Mouse (Mus musculus) forebrain, postnatal 0 days (tissue): ENCODE measurements around the gene Rhoa. TPM values are rescaled to one million over a fixed set of nuclear protein-coding genes. Genes with fewer than 3 reads are reported as not detected.

Experiments used
- ATAC-seq: fragments of 200-750 bp; cut with Nextera tagmentation; 2 replicates; pipeline ENCODE4 v1.8.0; 2017; ENCODE audit warnings: mild to moderate bottlenecking, moderate library complexity
- DNase-seq: peaks from one replicate; pipeline ENCODE4 v3.0.0-alpha.2; 2015
- H3K27ac ChIP-seq: fragments of 300-500 bp; sonication (generic); 2 replicates; pipeline ENCODE4 v1.5.1; 2014; ENCODE audit warnings: low read depth, mild to moderate bottlenecking, antibody characterized with exemption, low read length, moderate library complexity, mixed read lengths
- H3K27me3 ChIP-seq: fragments of 300-500 bp; sonication (generic); 2 replicates; pipeline ENCODE4 v1.6.1; 2014; ENCODE audit warnings: mild to moderate bottlenecking, low read length, mixed read lengths; ENCODE audit not compliant: insufficient read depth
- H3K36me3 ChIP-seq: fragments of 300-500 bp; sonication (generic); 2 replicates; pipeline ENCODE4 v1.6.1; 2014; ENCODE audit warnings: mild to moderate bottlenecking, moderate library complexity; ENCODE audit not compliant: insufficient read depth
- H3K4me1 ChIP-seq: fragments of 300-500 bp; sonication (generic); 2 replicates; pipeline ENCODE4 v1.6.1; 2014; ENCODE audit warnings: antibody characterized with exemption; ENCODE audit not compliant: insufficient read depth
- H3K4me2 ChIP-seq: fragments of 300-500 bp; sonication (generic); 2 replicates; pipeline ENCODE4 v1.6.1; 2014; ENCODE audit warnings: low read depth, mild to moderate bottlenecking, moderate library complexity
- H3K4me3 ChIP-seq: fragments of 300-500 bp; sonication (generic); 2 replicates; pipeline ENCODE4 v1.5.1; 2014; ENCODE audit warnings: low read depth, low read length, mixed read lengths
- H3K9ac ChIP-seq: fragments of 300-500 bp; sonication (generic); 2 replicates; pipeline ENCODE4 v1.6.1; 2014; ENCODE audit warnings: mild to moderate bottlenecking
- H3K9me3 ChIP-seq: fragments of 300-500 bp; sonication (generic); 2 replicates; pipeline ENCODE4 v1.6.1; 2016; ENCODE audit warnings: low read length
- CTCF ChIP-seq: sonication (generic); IDR thresholded peaks from 2 replicates; pipeline ENCODE4 v1.5.1; 2016; ENCODE audit warnings: antibody characterized with exemption, control low read depth, low read depth
- WGBS: fragments of 180-500 bp; shearing (Covaris S2); extraction: QIAGEN DNeasy Blood & Tissue Kit; methylation state at CpG from one replicate; pipeline ENCODE4 v1.1.7; 2014; 5-methylcytosine and 5-hydroxymethylcytosine counted together
- polyA plus RNA-seq: library from polyadenylated mRNA; unstranded; fragments of >200 nt; fragmentation: Nextera tagmentation; extraction: Ambion mirVana; gene quantifications from 2 replicates; pipeline ENCODE4 v1.2.1, GENCODE M21; 2015
- total RNA-seq: library from RNA; depleted of rRNA; stranded (reverse); fragments of >200 nt; gene quantifications from 2 replicates; pipeline ENCODE4 v1.2.3, GENCODE M21; 2014

The Rhoa gene
- total and polyA plus RNA-seq, 2 experiments from 2014 or later, result 126 to 271 TPM

- TF ChIP-seq CTCF, result no peak
- Histone ChIP-seq H3K9ac (peak overlapping the region; percentile 92), H3K4me3 (peak overlapping the region; percentile 96), H3K4me1 (0 out of 2 replicates have a peak, but pooled peaks cover 11% of the 10 kb centered on the region), H3K36me3 (peaks cover 13% of the 10 kb centered on the region), H3K27ac (peak overlapping the region; percentile 90), H3K4me2 (peak overlapping the region; percentile 70), H3K27me3 (no peaks in the 10 kb centered on the region), H3K9me3 (no peaks in the 10 kb centered on the region)
- peak; percentile 2; the same call in 1 of the 2 replicates for ATAC-seq
- DNase-seq, result no peak
- 5% methylated on average over 11 of the region's 11 CpGs for WGBS
These were observed 41.1 kb downstream of the Rhoa start for GRCm38 (mm10) chr9:108347024-108347423.

GRCm38 (mm10) chr9:108347540-108348289 is 41.8 kb downstream of the Rhoa start, which contains the start of gene Usp4:
Usp4 (plus strand) TSS chr9:108347853.
- Histone ChIP-seq H3K4me2 (peak within 1 kb of the TSS; percentile 70), H3K36me3 (peaks cover 19% of the 10 kb centered on the region), H3K9ac (peak within 1 kb of the TSS; percentile 92), H3K27ac (peak within 1 kb of the TSS; percentile 90), H3K4me3 (peak within 1 kb of the TSS; percentile 96), H3K27me3 (no peaks in the 10 kb centered on the region), H3K4me1 (0 out of 2 replicates have a peak, but pooled peaks cover 11% of the 10 kb centered on the region), H3K9me3 (no peaks in the 10 kb centered on the region)
- DNase-seq (peak; percentile 95), ATAC-seq (peak; percentile 96)
- 1% methylated on average over 74 of the region's 75 CpGs for WGBS
- TF ChIP-seq CTCF, result 0 out of 2 replicates have a peak, but pooled peaks have one; percentile 13

- Histone ChIP-seq H3K36me3 (peaks cover 24% of the 10 kb centered on the region), H3K4me3 (peak overlapping the region; percentile 96), H3K9me3 (no peaks in the 10 kb centered on the region), H3K27ac (peak overlapping the region; percentile 90), H3K27me3 (no peaks in the 10 kb centered on the region), H3K9ac (peak overlapping the region; percentile 92), H3K4me2 (peak overlapping the region; percentile 70), H3K4me1 (0 out of 2 replicates have a peak, but pooled peaks cover 11% of the 10 kb centered on the region)
- ATAC-seq (no peak), DNase-seq (no peak)
- WGBS, result 6% methylated on average over 14 of the region's 14 CpGs
- no peak for TF ChIP-seq CTCF
These were observed 42.4 kb downstream of the Rhoa start for GRCm38 (mm10) chr9:108348290-108348680.

- H3K9ac ChIP-seq, result no peak overlapping the region
- H3K9me3 ChIP-seq, result no peaks in the 10 kb centered on the region
- H3K4me2 ChIP-seq, result no peak overlapping the region
- H3K27ac ChIP-seq, result no peak overlapping the region
- ATAC-seq (no peak), DNase-seq (no peak)
- TF ChIP-seq CTCF, result no peak
- no peak overlapping the region for H3K4me3 ChIP-seq
- WGBS, result 94% methylated on average over 4 of the region's 4 CpGs
- no peaks in the 10 kb centered on the region for H3K27me3 ChIP-seq
- peaks cover 36% of the 10 kb centered on the region for H3K36me3 ChIP-seq
- H3K4me1 ChIP-seq, result 0 out of 2 replicates have a peak, but pooled peaks cover 11% of the 10 kb centered on the region
These were observed 43.8 kb downstream of the Rhoa start for GRCm38 (mm10) chr9:108349727-108350126.

- DNase-seq, result no peak
- Histone ChIP-seq H3K27ac (no peak overlapping the region), H3K9me3 (no peaks in the 10 kb centered on the region), H3K4me3 (no peak overlapping the region), H3K27me3 (no peaks in the 10 kb centered on the region), H3K4me2 (no peak overlapping the region), H3K9ac (no peak overlapping the region), H3K36me3 (peaks cover 79% of the 10 kb centered on the region), H3K4me1 (no peaks in the 10 kb centered on the region)
- TF ChIP-seq CTCF, result no peak
- 93% methylated on average over 9 of the region's 9 CpGs for WGBS
- ATAC-seq, result no peak
These were observed 72.3 kb downstream of the Rhoa start for GRCm38 (mm10) chr9:108378234-108378633.

- Histone ChIP-seq H3K36me3 (peaks cover 78% of the 10 kb centered on the region), H3K4me1 (no peaks in the 10 kb centered on the region), H3K27ac (no peak overlapping the region), H3K9me3 (no peaks in the 10 kb centered on the region), H3K4me3 (no peak overlapping the region), H3K9ac (no peak overlapping the region), H3K4me2 (no peak overlapping the region), H3K27me3 (no peaks in the 10 kb centered on the region)
- 93% methylated on average over 5 of the region's 5 CpGs for WGBS
- no peak for ATAC-seq
- no peak for TF ChIP-seq CTCF
- DNase-seq, result no peak
These were observed 72.8 kb downstream of the Rhoa start for GRCm38 (mm10) chr9:108378736-108379135.

- Histone ChIP-seq H3K4me1 (no peaks in the 10 kb centered on the region), H3K9ac (no peak overlapping the region), H3K36me3 (peaks cover 78% of the 10 kb centered on the region), H3K27ac (no peak overlapping the region), H3K4me3 (no peak overlapping the region), H3K9me3 (no peaks in the 10 kb centered on the region), H3K4me2 (no peak overlapping the region), H3K27me3 (no peaks in the 10 kb centered on the region)
- no peak for ATAC-seq
- 78% methylated on average over 4 of the region's 4 CpGs for WGBS
- TF ChIP-seq CTCF, result no peak
- no peak for DNase-seq
These were observed 73.4 kb downstream of the Rhoa start for GRCm38 (mm10) chr9:108379294-108379693.
